23 mouse cellular contexts compared by ENCODE assay signal in genomic region chr12:87332511-87332910, GRCm38 (mm10). TPM values are rescaled to one million over a fixed set of nuclear protein-coding genes. Genes with fewer than 3 reads are reported as not detected.
DNase-seq lines count a peak whose midpoint lies in the region; ATAC-seq and TF ChIP-seq lines count a peak whose summit lies in the region.
"Had no signal": no experiment of that assay in that cellular context is flagged by ENCODE, and none has a peak within 500 bp of the region (broad histone marks: within the 10 kb centered on the region; RNA-seq: fewer than 3 reads in every experiment).

No protein-coding gene starts in this region.

- peak; percentile 12 to 44 for DNase-seq in cerebellum, adult 2 months
- DNase-seq in heart, adult 8-10 months (ENCODE audit: low spot score), result peak; percentile 9
- DNase-seq in heart, adult 9 months (ENCODE audit: low spot score in 2 of 2), result no peak
- peak; percentile 30 for DNase-seq in adipocyte (ENCODE audit: low spot score)
- DNase-seq in adrenal gland, postnatal 36 days, result peak; percentile 56 to 69
- no peak for DNase-seq in thymus, adult 18-20 months
- DNase-seq: liver, embryonic 13.5 days; midbrain, embryonic 14.5 days; thymus, postnatal 36 days had no signal

- H3K36me3 ChIP-seq in hindbrain, embryonic 12.5 days, result 0 out of 2 replicates have a peak, but pooled peaks cover 9% of the 10 kb centered on the region
- H3K36me3 ChIP-seq: hindbrain, embryonic 15.5 days had no signal

- no peak for TF ChIP-seq CTCF in cerebellum, adult 2 months (IDR thresholded peaks at IDR 0.05; ENCODE audit: borderline replicate concordance, insufficient read depth, low read depth, low read length)

- ATAC-seq in cerebellum, adult (ENCODE audit: insufficient number of reproducible peaks, low FRiP score, low TSS enrichment), result no peak
- no peak for ATAC-seq in hindbrain, embryonic 12.5 days (ENCODE audit: low FRiP score)
- ATAC-seq: forebrain, embryonic 13.5 days; intestine, embryonic 16.5 days; lung, postnatal 0 days had no signal

- H3K9ac ChIP-seq in hindbrain, embryonic 12.5 days, result no peak overlapping the region
- H3K9ac ChIP-seq: forebrain, embryonic 13.5 days; hindbrain, embryonic 15.5 days; liver, embryonic 13.5 days; neural tube, embryonic 15.5 days had no signal

- WGBS in cerebellum, adult 2 months, result 39% methylated on average over 4 of the region's 4 CpGs
- 90% methylated on average over 4 of the region's 4 CpGs for whole genome bisulfite sequencing in hindbrain, embryonic 12.5 days

- H3K9me3 ChIP-seq in hindbrain, embryonic 12.5 days (replicated peaks), result no peaks in the 10 kb centered on the region
- H3K9me3 ChIP-seq: embryonic facial prominence, embryonic 10.5 days; forebrain, embryonic 13.5 days; hindbrain, embryonic 15.5 days; limb, embryonic 10.5 days; liver, embryonic 13.5 days; neural tube, embryonic 15.5 days had no signal

- TF ChIP-seq POLR2A in cerebellum, adult 2 months (IDR thresholded peaks at IDR 0.05; ENCODE audit: borderline replicate concordance, insufficient read depth, low read length), result no peak

- no peak overlapping the region for H3K4me2 ChIP-seq in hindbrain, embryonic 12.5 days (replicated peaks)
- H3K4me2 ChIP-seq: forebrain, embryonic 13.5 days; heart, embryonic 11.5 days; hindbrain, embryonic 15.5 days; liver, embryonic 13.5 days; neural tube, embryonic 15.5 days had no signal

- H3K27ac ChIP-seq in cerebellum, adult 2 months (ENCODE audit: insufficient read depth, low read length), result no peak overlapping the region
- H3K27ac ChIP-seq in hindbrain, embryonic 12.5 days, result no peak overlapping the region
- H3K27ac ChIP-seq: embryonic facial prominence, embryonic 10.5 days; forebrain, embryonic 13.5 days; hindbrain, embryonic 15.5 days; limb, embryonic 10.5 days; liver, embryonic 13.5 days; neural tube, embryonic 15.5 days had no signal

- no peaks in the 10 kb centered on the region for H3K27me3 ChIP-seq in cerebellum, adult 2 months (ENCODE audit: control insufficient read depth, insufficient read depth, low read length)
- H3K27me3 ChIP-seq in hindbrain, embryonic 12.5 days, result no peaks in the 10 kb centered on the region
- H3K27me3 ChIP-seq: CH12.LX; hindbrain, embryonic 15.5 days; liver, embryonic 13.5 days; neural tube, embryonic 15.5 days had no signal

- peaks cover 11% of the 10 kb centered on the region; the same call in 1 of the 2 replicates for H3K4me1 ChIP-seq in cerebellum, adult 2 months (ENCODE audit: control insufficient read depth, insufficient read depth, low read length)
- no peaks in the 10 kb centered on the region for H3K4me1 ChIP-seq in hindbrain, embryonic 12.5 days

- H3K4me3 ChIP-seq in cerebellum, adult 2 months (replicated peaks; ENCODE audit: insufficient read depth, low read depth, low read length), result no peak overlapping the region
- no peak overlapping the region for H3K4me3 ChIP-seq in hindbrain, embryonic 12.5 days
- H3K4me3 ChIP-seq: embryonic facial prominence, embryonic 10.5 days; forebrain, embryonic 13.5 days; hindbrain, embryonic 15.5 days; left cerebral cortex, adult 2 months; limb, embryonic 10.5 days; liver, embryonic 13.5 days; myocyte; neural tube, embryonic 15.5 days had no signal

RNA-seq across cellular contexts. Expression of gene Ism2, which starts 33.0 kb away (rescaled TPM):
- 0.21 and 0.26 TPM in 2 replicates for polyA plus RNA-seq in cerebellum, adult 2 months (2012; rRNA removed)
- not detected for total RNA-seq in heart, adult 8-10 months (2022)
- under 1 TPM; 0.13 to 0.17 TPM for total RNA-seq in adrenal gland, postnatal 36 days (2021)
- 1.0 and 1.1 TPM in 2 replicates for polyA plus RNA-seq in hindbrain, embryonic 12.5 days (2016; fragmentation: Nextera tagmentation; extraction: Ambion mirVana)
- total RNA-seq: megakaryocyte progenitor cell, adult 5-6 weeks had no signal

RNA-seq across cellular contexts. Expression of gene Sptlc2, which starts 55.6 kb away (rescaled TPM):
- 23.3 and 25.2 TPM in 2 replicates for polyA plus RNA-seq in cerebellum, adult 2 months (2012; rRNA removed)
- 10 to 100 TPM; 18.9 to 30.4 (median 20.9) TPM for total RNA-seq in heart, adult 8-10 months (2022)
- total RNA-seq in adrenal gland, postnatal 36 days (2021), result 100 to 1,000 TPM; 190 to 286 TPM
- 72.2 and 77.7 TPM in 2 replicates for polyA plus RNA-seq in hindbrain, embryonic 12.5 days (2016; fragmentation: Nextera tagmentation; extraction: Ambion mirVana)

Comparison
In these comparisons a context has a peak if more than half of its experiments do, and no peak if none do; other contexts are left out.
1. DNase-seq: peak in cerebellum, adult 2 months (2 of 2), heart, adult 8-10 months (single experiment), adipocyte (single experiment) and adrenal gland, postnatal 36 days (2 of 2); none in heart, adult 9 months (0 of 2) and thymus, adult 18-20 months (0 of 2).
2. RNA of gene Sptlc2, which starts 55.6 kb away (total RNA-seq): 190 to 286 TPM in adrenal gland, postnatal 36 days; 18.9 to 30.4 TPM in heart, adult 8-10 months; every median in the first group is over 4 times any median in the second.